Mouse (Mus musculus): ENCODE results near the gene Gm20671. TPM values are rescaled to one million over a fixed set of nuclear protein-coding genes. Genes with fewer than 3 reads are reported as not detected.
A peak's percentile ranks its signal among the peaks of the same experiment; 100 is the strongest.
"Not testable (repeated sequence)": the region's sequence is repeated elsewhere in the genome, so short reads cannot be mapped to it uniquely, and the experiment has no call there.

The Gm20671 gene
- not detected in 2 replicates for polyA plus RNA-seq (2011; ENCODE audit: insufficient read length, low read depth, missing spikeins)

- H3K4me1 ChIP-seq (ENCODE audit: control insufficient read depth, insufficient read depth, low read length): no peaks in the 10 kb centered on the region
- H3K4me3 ChIP-seq (ENCODE audit: insufficient read depth, low read length): no peak within 1 kb of the TSS
- TF ChIP-seq CTCF (IDR thresholded peaks at IDR 0.05; ENCODE audit: borderline replicate concordance, insufficient read depth, low read length) (no peak), POLR2A (IDR thresholded peaks at IDR 0.05; ENCODE audit: low read depth, low read length) (no peak)
- H3K27ac ChIP-seq (ENCODE audit: insufficient read depth, low read length): no peak within 1 kb of the TSS
These were observed at the start of gene Gm20671 for GRCm38 (mm10) chr5:32827009-32827408. TSS of gene Gm20671 (minus strand) at chr5:32827109.

GRCm38 (mm10) chr5:32872346-32872745 is 45.4 kb upstream of the Gm20671 start:
- no peak overlapping the region for H3K4me3 ChIP-seq (ENCODE audit: insufficient read depth, low read length)
- no peak overlapping the region for H3K27ac ChIP-seq (ENCODE audit: insufficient read depth, low read length)
- no peak for TF ChIP-seq CTCF (IDR thresholded peaks at IDR 0.05; ENCODE audit: borderline replicate concordance, insufficient read depth, low read length)
- no peak for TF ChIP-seq POLR2A (IDR thresholded peaks at IDR 0.05; ENCODE audit: low read depth, low read length)
- H3K4me1 ChIP-seq (ENCODE audit: control insufficient read depth, insufficient read depth, low read length): no peaks in the 10 kb centered on the region

DNA sequence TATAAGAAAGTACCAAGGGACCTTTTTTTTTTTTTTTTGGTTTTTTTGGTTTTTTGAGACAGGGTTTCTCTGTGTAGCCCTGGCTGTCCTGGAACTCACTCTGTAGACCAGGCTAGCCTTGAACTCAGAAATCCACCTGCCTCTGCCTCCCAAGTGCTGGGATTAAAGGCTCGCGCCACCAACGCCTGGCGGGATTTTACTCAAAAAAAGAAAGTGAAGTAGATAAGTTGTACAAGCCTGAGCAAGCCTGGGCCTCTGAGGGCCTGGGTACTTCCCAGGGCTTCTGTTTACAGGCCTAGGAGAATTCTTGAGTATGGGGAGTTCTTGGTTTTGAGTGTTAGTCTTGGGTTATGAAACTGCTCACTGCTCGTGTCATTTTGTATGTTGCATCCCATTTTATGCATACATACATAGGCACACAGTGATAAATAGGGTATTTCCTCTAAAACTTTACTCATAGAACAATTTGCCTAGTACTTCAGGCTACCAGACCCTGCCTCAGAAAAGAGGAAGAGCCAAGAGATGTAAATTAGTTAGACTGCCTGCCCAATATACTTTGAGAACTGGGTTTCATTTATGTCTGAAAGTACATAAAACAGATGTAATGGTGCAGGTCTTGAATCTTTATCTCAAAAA is 42.6 kb upstream of the Gm20671 start:
- TF ChIP-seq POLR2A (IDR thresholded peaks at IDR 0.05; ENCODE audit: low read depth, low read length) (no peak), CTCF (IDR thresholded peaks at IDR 0.05; ENCODE audit: borderline replicate concordance, insufficient read depth, low read length) (no peak)
- no peak overlapping the region for H3K27ac ChIP-seq (ENCODE audit: insufficient read depth, low read length)

GRCm38 (mm10) chr5:32863253-32864228 is 36.6 kb upstream of the Gm20671 start, which contains the start of gene Depdc5:
TSS of gene Depdc5 (plus strand) at chr5:32863701.
- TF ChIP-seq CTCF (IDR thresholded peaks at IDR 0.05; ENCODE audit: borderline replicate concordance, insufficient read depth, low read length) (no peak), POLR2A (IDR thresholded peaks at IDR 0.05; ENCODE audit: low read depth, low read length) (peak; percentile 82)
- Histone ChIP-seq H3K4me3 (ENCODE audit: insufficient read depth, low read length) (peak within 1 kb of the TSS; percentile 81), H3K27ac (ENCODE audit: insufficient read depth, low read length) (peak within 1 kb of the TSS; percentile 78), H3K4me1 (ENCODE audit: control insufficient read depth, insufficient read depth, low read length) (0 out of 2 replicates have a peak, but pooled peaks cover 5% of the 10 kb centered on the region)

More for the DNA sequence above, 42.6 kb upstream of the Gm20671 start:
- 0 out of 2 replicates have a peak, but pooled peaks cover 3% of the 10 kb centered on the region for H3K4me1 ChIP-seq (ENCODE audit: control insufficient read depth, insufficient read depth, low read length)
- H3K4me3 ChIP-seq (ENCODE audit: insufficient read depth, low read length): no peak overlapping the region

DNA sequence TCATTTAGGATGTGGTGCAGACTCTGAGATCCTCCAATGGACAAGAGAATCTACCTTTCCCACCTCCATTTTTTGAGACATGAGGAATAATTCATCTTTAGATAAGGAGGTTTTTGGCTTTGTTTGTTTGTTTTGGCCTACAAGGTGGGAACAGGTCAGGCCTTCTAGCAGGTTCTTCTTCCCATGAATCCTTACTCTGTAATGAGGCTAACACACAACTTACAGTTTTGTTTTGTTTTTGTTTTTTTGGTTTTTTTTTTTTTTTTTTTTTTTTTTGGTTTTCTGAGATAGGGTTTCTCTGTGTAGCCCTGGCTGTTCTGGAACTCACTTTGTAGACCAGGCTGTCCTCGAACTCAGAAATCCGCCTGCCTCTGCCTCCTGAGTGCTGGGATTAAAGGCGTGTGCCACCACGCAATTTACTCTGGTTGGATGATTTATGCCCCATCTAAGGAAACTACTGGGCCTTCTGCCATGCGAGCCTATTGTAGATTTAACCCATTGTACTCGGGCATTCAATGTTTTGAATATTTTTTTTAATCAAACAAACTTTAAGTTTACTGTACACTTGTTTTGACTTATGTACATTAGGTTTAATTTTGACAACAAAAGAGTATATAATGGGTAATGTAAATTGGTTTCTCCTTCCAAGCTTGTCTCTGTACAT is 35.7 kb upstream of the Gm20671 start:
- H3K27ac ChIP-seq (ENCODE audit: insufficient read depth, low read length): no peak overlapping the region
- TF ChIP-seq POLR2A (IDR thresholded peaks at IDR 0.05; ENCODE audit: low read depth, low read length) (no peak), CTCF (IDR thresholded peaks at IDR 0.05; ENCODE audit: borderline replicate concordance, insufficient read depth, low read length) (no peak)
- no peak overlapping the region for H3K4me3 ChIP-seq (ENCODE audit: insufficient read depth, low read length)
- H3K4me1 ChIP-seq (ENCODE audit: control insufficient read depth, insufficient read depth, low read length): 0 out of 2 replicates have a peak, but pooled peaks cover 5% of the 10 kb centered on the region

DNA sequence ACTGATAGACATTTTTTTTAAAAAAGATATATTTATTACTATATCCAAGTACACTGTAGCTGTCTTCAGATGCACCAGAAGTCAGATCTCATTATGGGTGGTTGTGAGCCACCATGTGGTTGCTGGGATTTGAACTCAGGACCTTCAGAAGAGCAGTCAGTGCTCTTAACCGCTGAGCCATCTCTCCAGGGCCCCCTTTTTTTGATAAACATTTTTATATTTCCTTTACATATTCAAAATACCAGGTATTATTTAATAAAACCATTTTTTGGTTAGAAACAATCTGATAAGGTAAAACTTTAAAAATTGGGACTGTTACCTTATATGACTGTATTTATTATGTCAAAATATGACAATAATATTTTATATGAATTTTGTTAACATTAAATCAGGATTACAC is 34.2 kb upstream of the Gm20671 start:
- H3K4me3 ChIP-seq (ENCODE audit: insufficient read depth, low read length): no peak overlapping the region
- no peak for TF ChIP-seq CTCF (IDR thresholded peaks at IDR 0.05; ENCODE audit: borderline replicate concordance, insufficient read depth, low read length)
- no peak for TF ChIP-seq POLR2A (IDR thresholded peaks at IDR 0.05; ENCODE audit: low read depth, low read length)
- H3K4me1 ChIP-seq (ENCODE audit: control insufficient read depth, insufficient read depth, low read length): 0 out of 2 replicates have a peak, but pooled peaks cover 5% of the 10 kb centered on the region
- H3K27ac ChIP-seq (ENCODE audit: insufficient read depth, low read length): no peak overlapping the region

DNA sequence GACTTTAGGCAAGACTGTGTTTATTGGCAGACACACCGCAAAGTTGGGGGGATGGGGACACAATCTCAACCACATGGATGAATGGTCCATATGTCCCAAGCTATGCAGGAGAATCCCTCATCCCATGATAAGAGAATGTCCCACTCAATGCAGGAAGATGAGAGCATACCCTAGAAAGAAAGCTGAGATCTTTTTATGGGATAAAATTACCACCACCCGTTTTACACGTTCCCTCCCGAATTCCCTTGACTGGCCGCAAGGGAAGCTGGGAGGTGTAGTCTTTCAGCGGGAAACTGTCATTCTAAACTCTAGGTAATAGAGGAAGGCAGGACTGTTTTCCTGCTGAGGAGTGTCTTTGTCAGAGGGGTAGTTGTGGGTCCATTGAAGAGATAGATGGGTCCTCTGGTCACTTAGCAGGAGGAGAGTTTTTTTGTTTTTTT is 30.9 kb upstream of the Gm20671 start:
- Histone ChIP-seq H3K4me3 (ENCODE audit: insufficient read depth, low read length) (peak overlapping the region; percentile 52), H3K4me1 (ENCODE audit: control insufficient read depth, insufficient read depth, low read length) (no peaks in the 10 kb centered on the region), H3K27ac (ENCODE audit: insufficient read depth, low read length) (peak overlapping the region; percentile 72)
- TF ChIP-seq POLR2A (IDR thresholded peaks at IDR 0.05; ENCODE audit: low read depth, low read length) (peak; percentile 70; the same call in 1 of the 2 replicates), CTCF (IDR thresholded peaks at IDR 0.05; ENCODE audit: borderline replicate concordance, insufficient read depth, low read length) (no peak)

DNA sequence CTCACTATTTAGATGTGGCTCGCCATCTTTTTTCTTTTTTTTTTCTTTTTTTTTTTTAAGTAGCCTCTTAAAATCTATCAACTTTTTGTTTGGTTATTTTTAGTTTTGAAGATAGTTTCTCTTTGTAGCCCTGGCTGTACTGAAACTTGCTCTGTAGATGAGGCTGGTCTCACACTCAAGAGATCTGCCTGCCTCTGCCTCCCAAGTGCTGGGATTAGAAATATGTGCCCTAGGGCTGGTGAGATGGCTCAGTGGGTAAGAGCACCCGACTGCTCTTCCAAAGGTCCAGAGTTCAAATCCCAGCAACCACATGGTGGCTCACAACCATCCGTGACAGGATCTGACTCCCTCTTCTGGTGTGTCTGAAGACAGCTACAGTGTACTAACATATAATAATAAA is 28.4 kb upstream of the Gm20671 start:
- H3K4me1 ChIP-seq (ENCODE audit: control insufficient read depth, insufficient read depth, low read length); H3K27ac ChIP-seq (ENCODE audit: insufficient read depth, low read length); H3K4me3 ChIP-seq (ENCODE audit: insufficient read depth, low read length): not testable (repeated sequence)

DNA sequence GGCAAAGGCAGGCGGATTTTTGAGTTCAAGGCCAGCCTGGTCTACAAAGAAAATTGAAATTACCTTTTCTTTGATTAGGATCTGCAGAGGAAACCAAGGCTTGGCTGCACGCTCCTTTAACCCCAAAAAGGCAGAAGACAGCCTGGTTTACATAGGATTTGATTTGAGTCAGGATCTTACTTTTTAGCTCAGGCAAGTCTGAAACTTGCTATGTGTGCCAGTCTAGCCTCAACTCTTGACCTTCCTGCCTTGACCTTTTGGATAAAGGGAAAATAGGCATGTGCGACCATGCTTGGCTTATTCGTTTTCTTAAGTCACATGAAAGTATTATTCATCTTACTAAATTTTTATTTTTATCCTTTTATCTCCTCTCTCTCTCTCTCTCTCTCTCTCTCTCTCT is 27.9 kb upstream of the Gm20671 start:
- Histone ChIP-seq H3K4me1 (ENCODE audit: control insufficient read depth, insufficient read depth, low read length) (peaks cover 4% of the 10 kb centered on the region), H3K27ac (ENCODE audit: insufficient read depth, low read length) (no peak overlapping the region), H3K4me3 (ENCODE audit: insufficient read depth, low read length) (no peak overlapping the region)
- TF ChIP-seq CTCF (IDR thresholded peaks at IDR 0.05; ENCODE audit: borderline replicate concordance, insufficient read depth, low read length) (no peak), POLR2A (IDR thresholded peaks at IDR 0.05; ENCODE audit: low read depth, low read length) (no peak)
